Mouse (Mus musculus) kidney, postnatal 25 days (tissue): ENCODE measurements at regions not wholly inside any gene's neighbourhood (a gene's known extent, or its start where the extent isn't known, plus 50 kb on each side); places are given as distances from the start of the nearest gene placed in this dataset.

Source experiments
- DNase-seq, 2 experiments: peaks; one replicate each; pipeline ENCODE4 v3.0.0; 2021; ENCODE audit warnings: mixed read lengths in 2 of 2

GRCm38 (mm10) chr14:104661696-104662095 lies 139.3 kb upstream of the Rnf219 start:
- DNase-seq: no peak

- no peak for DNase-seq
Observed at GRCm38 (mm10) chr14:104658751-104659150, 136.3 kb upstream of the Rnf219 start.

- DNase-seq: no peak
Observed at GRCm38 (mm10) chr14:104649980-104650379, 127.5 kb upstream of the Rnf219 start.

- no peak for DNase-seq
Observed at GRCm38 (mm10) chr14:104644626-104645025, 122.2 kb upstream of the Rnf219 start.

- DNase-seq: no peak
Observed at GRCm38 (mm10) chr14:104642783-104643182, 120.3 kb upstream of the Rnf219 start.

GRCm38 (mm10) chr14:104639300-104639699 lies 116.9 kb upstream of the Rnf219 start:
- no peak for DNase-seq

- no peak for DNase-seq
Observed at GRCm38 (mm10) chr14:104611467-104611866, 89.0 kb upstream of the Rnf219 start.

- DNase-seq: peak in 1 of 2 experiments; percentile 6
Observed at GRCm38 (mm10) chr14:104610378-104610777, 87.9 kb upstream of the Rnf219 start.

- no peak for DNase-seq
Observed at GRCm38 (mm10) chr14:104594851-104595250, 72.4 kb upstream of the Rnf219 start.
